Mouse (Mus musculus): ENCODE data around the gene Ror2. TPM values are rescaled to one million over a fixed set of nuclear protein-coding genes. Genes with fewer than 3 reads are reported as not detected.

Ror2 gene
- polyA plus RNA-seq, 1 experiment from 2014 or later = 18.1 TPM

Other genes starting within 250 kb of the Ror2 start
- 29.6 and 33.9 TPM in 2 replicates for gene Sptlc1, start 91.3 kb upstream of the Ror2 start, polyA plus RNA-seq (2016; fragmentation: Nextera tagmentation; extraction: Ambion mirVana)
- gene Msx2, start 186.9 kb upstream of the Ror2 start, polyA plus RNA-seq (2016; fragmentation: Nextera tagmentation; extraction: Ambion mirVana) = 17.3 and 19.7 TPM in 2 replicates

Measured in forebrain, embryonic 10.5 days (tissue).